Mouse (Mus musculus) testis, postnatal 10 days (tissue): ENCODE data around the gene Aldh1l2.
"Not testable (repeated sequence)": the region's sequence is repeated elsewhere in the genome, so short reads cannot be mapped to it uniquely, and the experiment has no call there.

Experiments
- DNase-seq: peaks from one replicate; pipeline ENCODE4 v3.0.0; 2021; ENCODE audit warnings: low spot score

The Aldh1l2 gene

GRCm38 (mm10) chr10:83533910-83534283 is at the start of gene Aldh1l2:
TSS of gene Aldh1l2 (minus strand) at chr10:83534140.
- peak; percentile 81 for DNase-seq

- DNase-seq: no peak
Observed at GRCm38 (mm10) chr10:83565449-83566441, 31.8 kb upstream of the Aldh1l2 start.

GRCm38 (mm10) chr10:83563005-83563404 is 29.1 kb upstream of the Aldh1l2 start:
- DNase-seq: no peak

- no peak for DNase-seq
Observed at GRCm38 (mm10) chr10:83545341-83545740, 11.4 kb upstream of the Aldh1l2 start.

- no peak for DNase-seq
Observed at GRCm38 (mm10) chr10:83544103-83544479, 10.2 kb upstream of the Aldh1l2 start.

GRCm38 (mm10) chr10:83543439-83544102 is 9.6 kb upstream of the Aldh1l2 start, which contains the start of gene Washc4:
TSS of gene Washc4 (plus strand) at chr10:83543752.
- peak; percentile 97 for DNase-seq

GRCm38 (mm10) chr10:83542241-83542640 is 8.3 kb upstream of the Aldh1l2 start:
- no peak for DNase-seq

GRCm38 (mm10) chr10:83540092-83540491 is 6.2 kb upstream of the Aldh1l2 start:
- DNase-seq: no peak

- DNase-seq: no peak
Observed at GRCm38 (mm10) chr10:83539311-83539980, 5.5 kb upstream of the Aldh1l2 start.

- DNase-seq: no peak
Observed at GRCm38 (mm10) chr10:83536436-83536835, 2.5 kb upstream of the Aldh1l2 start.

- peak; percentile 53 for DNase-seq
Observed at GRCm38 (mm10) chr10:83533258-83533909, 556 bp downstream of the Aldh1l2 start.

- DNase-seq: no peak
Observed at GRCm38 (mm10) chr10:83530384-83530967, 3.5 kb downstream of the Aldh1l2 start.

- not testable (repeated sequence) for DNase-seq
Observed at GRCm38 (mm10) chr10:83524238-83524637, 9.7 kb downstream of the Aldh1l2 start.

- no peak for DNase-seq
Observed at GRCm38 (mm10) chr10:83520990-83521389, 12.9 kb downstream of the Aldh1l2 start.

- no peak for DNase-seq
Observed at GRCm38 (mm10) chr10:83513736-83514135, 20.2 kb downstream of the Aldh1l2 start.

- no peak for DNase-seq
Observed at GRCm38 (mm10) chr10:83511304-83511703, 22.6 kb downstream of the Aldh1l2 start.

GRCm38 (mm10) chr10:83508962-83509660 is 24.8 kb downstream of the Aldh1l2 start:
- no peak for DNase-seq

GRCm38 (mm10) chr10:83497321-83497720 is 36.6 kb downstream of the Aldh1l2 start:
- no peak for DNase-seq

- peak; percentile 16 for DNase-seq
Observed at GRCm38 (mm10) chr10:83490506-83490905, 43.4 kb downstream of the Aldh1l2 start.

- DNase-seq: no peak
Observed at GRCm38 (mm10) chr10:83477286-83477685, 56.7 kb downstream of the Aldh1l2 start.

GRCm38 (mm10) chr10:83475226-83475625 is 58.7 kb downstream of the Aldh1l2 start:
- DNase-seq: no peak
